Mouse (Mus musculus): ENCODE results near the gene Zfp385b. TPM values are rescaled to one million over a fixed set of nuclear protein-coding genes. Genes with fewer than 3 reads are reported as not detected.

The Zfp385b gene
- polyA plus RNA-seq, 1 experiment: 1.7 TPM

DNA sequence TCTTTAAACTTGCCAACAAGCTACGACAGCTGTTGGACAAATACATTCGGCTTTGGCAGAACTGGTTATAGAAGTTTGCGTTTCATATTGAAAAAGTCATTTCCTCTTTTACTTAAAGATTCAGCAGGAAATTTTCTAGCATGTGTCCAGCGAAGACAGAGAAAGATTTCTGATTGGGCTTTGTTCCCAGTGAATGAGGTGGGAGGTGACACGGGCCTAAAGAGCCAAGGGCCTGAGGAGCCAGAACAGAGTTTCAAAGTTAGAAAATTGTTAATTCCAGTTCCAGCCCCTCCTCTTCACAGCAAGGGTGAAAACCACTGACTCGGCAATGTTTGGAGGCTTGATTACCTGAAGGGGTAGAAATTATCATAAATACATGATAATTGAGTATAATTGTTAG, 319.0 kb downstream of the Zfp385b start:
- Histone ChIP-seq H3K27ac (ENCODE audit: insufficient read depth, low read length) (no peak overlapping the region), H3K4me3 (ENCODE audit: insufficient read depth, low read length) (no peak overlapping the region)
- TF ChIP-seq POLR2A (IDR thresholded peaks at IDR 0.05; ENCODE audit: low read depth, low read length): no peak
- no peak for TF ChIP-seq CTCF (IDR thresholded peaks at IDR 0.05; ENCODE audit: borderline replicate concordance, insufficient read depth, low read length)

DNA sequence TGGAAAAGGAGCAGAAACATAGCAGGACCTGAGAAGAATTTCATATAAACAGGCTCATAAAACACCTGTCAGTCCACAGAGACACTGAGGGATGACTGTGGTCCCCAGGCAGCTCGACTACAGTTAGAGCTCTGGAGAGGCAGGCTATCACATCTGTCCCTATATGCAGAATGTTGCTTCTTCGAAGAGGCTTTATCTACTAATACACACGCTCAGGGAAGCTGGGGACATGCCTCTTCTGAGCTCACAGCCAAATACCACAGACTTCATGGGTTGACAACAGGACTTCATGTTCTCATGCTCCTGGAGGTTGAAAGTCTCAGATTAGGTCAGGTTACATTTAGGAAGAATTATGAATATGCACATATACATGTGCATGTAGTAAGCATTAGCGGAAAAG, 321.1 kb downstream of the Zfp385b start:
- H3K4me1 ChIP-seq (ENCODE audit: control insufficient read depth, insufficient read depth, low read length): no peaks in the 10 kb centered on the region
- TF ChIP-seq CTCF (IDR thresholded peaks at IDR 0.05; ENCODE audit: borderline replicate concordance, insufficient read depth, low read length) (no peak), POLR2A (IDR thresholded peaks at IDR 0.05; ENCODE audit: low read depth, low read length) (no peak)
- no peak overlapping the region for H3K27ac ChIP-seq (ENCODE audit: insufficient read depth, low read length)
- no peak overlapping the region for H3K4me3 ChIP-seq (ENCODE audit: insufficient read depth, low read length)

More for the DNA sequence above, 319.0 kb downstream of the Zfp385b start:
- no peaks in the 10 kb centered on the region for H3K4me1 ChIP-seq (ENCODE audit: control insufficient read depth, insufficient read depth, low read length)

DNA sequence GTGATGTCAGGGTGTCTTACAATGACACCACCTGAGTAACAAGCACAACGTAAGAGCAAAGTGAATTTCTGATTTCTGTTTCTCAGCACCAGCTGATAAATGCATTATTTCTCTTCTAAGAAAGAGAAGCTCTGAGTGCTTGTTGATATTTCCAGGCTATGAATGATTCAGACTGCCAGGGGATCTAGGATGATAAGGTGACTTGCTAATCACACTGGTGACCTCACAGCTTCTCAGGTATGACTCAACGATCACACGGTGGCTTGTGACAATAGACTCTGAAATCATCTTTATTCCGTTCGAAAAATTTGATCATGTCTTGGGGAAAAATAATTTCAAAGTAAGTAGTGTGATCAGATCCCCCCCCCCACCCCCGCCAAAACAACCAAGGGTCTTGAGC, 321.5 kb downstream of the Zfp385b start:
- no peaks in the 10 kb centered on the region for H3K4me1 ChIP-seq (ENCODE audit: control insufficient read depth, insufficient read depth, low read length)
- no peak overlapping the region for H3K4me3 ChIP-seq (ENCODE audit: insufficient read depth, low read length)
- no peak overlapping the region for H3K27ac ChIP-seq (ENCODE audit: insufficient read depth, low read length)
- no peak for TF ChIP-seq CTCF (IDR thresholded peaks at IDR 0.05; ENCODE audit: borderline replicate concordance, insufficient read depth, low read length)

DNA sequence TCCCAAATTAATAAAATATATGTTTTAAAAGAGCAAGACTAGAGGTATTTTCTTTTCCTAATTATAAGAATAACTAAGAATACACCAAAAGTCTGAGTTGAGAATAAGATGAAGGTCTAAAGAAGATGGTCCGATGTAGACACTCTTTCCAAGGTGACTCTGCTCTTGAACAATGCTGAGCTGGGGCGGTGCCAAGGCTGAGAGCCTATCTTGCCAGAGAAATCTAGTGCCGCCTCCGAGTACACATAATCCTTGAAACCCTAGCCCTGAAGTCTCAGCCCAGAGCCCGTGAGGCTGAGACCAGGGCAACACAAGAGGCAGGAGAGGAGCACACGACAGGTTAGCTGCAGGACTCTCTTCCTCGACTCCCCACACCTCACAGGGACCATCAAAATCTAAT, 323.4 kb downstream of the Zfp385b start:
- TF ChIP-seq CTCF (IDR thresholded peaks at IDR 0.05; ENCODE audit: borderline replicate concordance, insufficient read depth, low read length): no peak
- TF ChIP-seq POLR2A (IDR thresholded peaks at IDR 0.05; ENCODE audit: low read depth, low read length): no peak
- Histone ChIP-seq H3K4me3 (ENCODE audit: insufficient read depth, low read length) (no peak overlapping the region), H3K4me1 (ENCODE audit: control insufficient read depth, insufficient read depth, low read length) (no peaks in the 10 kb centered on the region), H3K27ac (ENCODE audit: insufficient read depth, low read length) (no peak overlapping the region)

DNA sequence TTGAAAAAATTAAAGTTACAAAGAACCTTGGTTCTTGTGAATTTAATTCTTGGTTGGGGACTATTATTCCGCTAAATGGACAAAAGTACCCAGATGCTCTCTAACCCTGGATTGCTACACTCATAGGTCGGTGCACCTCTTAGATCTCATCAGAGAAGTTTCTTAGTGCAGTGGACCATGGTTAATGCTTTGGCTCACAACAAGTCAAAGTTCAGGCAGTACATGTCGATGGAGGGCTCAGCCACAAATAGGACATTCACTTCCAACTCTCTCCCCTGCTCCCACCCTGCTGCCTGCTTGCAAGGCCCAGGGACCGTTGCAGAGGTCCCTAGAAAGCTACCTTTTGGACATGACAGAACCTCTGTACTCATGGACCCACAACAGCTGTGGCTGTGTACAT, 324.1 kb downstream of the Zfp385b start:
- TF ChIP-seq POLR2A (IDR thresholded peaks at IDR 0.05; ENCODE audit: low read depth, low read length): no peak
- TF ChIP-seq CTCF (IDR thresholded peaks at IDR 0.05; ENCODE audit: borderline replicate concordance, insufficient read depth, low read length): no peak
- Histone ChIP-seq H3K4me1 (ENCODE audit: control insufficient read depth, insufficient read depth, low read length) (no peaks in the 10 kb centered on the region), H3K27ac (ENCODE audit: insufficient read depth, low read length) (no peak overlapping the region), H3K4me3 (ENCODE audit: insufficient read depth, low read length) (no peak overlapping the region)

DNA sequence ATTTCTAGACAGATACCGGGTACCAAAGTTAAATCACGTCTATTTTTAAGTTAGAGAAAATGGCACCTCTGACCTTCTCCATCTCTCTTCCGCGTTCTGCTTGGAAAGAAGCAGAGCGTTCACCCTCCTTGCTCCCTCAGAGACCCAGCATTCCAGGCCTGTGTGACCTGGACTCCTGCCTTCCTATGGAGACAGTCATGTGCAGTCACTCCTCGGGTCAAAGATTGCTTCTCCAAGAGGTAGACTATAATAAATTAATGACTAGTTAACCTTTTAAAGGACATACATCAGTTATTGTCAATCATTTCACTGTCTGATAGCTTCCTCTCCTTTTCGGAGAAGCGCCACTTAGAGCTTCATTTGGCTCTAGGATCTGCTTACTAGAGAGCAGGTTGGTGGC, 325.7 kb downstream of the Zfp385b start:
- Histone ChIP-seq H3K4me3 (ENCODE audit: insufficient read depth, low read length) (no peak overlapping the region), H3K4me1 (ENCODE audit: control insufficient read depth, insufficient read depth, low read length) (no peaks in the 10 kb centered on the region), H3K27ac (ENCODE audit: insufficient read depth, low read length) (no peak overlapping the region)
- TF ChIP-seq CTCF (IDR thresholded peaks at IDR 0.05; ENCODE audit: borderline replicate concordance, insufficient read depth, low read length): no peak

DNA sequence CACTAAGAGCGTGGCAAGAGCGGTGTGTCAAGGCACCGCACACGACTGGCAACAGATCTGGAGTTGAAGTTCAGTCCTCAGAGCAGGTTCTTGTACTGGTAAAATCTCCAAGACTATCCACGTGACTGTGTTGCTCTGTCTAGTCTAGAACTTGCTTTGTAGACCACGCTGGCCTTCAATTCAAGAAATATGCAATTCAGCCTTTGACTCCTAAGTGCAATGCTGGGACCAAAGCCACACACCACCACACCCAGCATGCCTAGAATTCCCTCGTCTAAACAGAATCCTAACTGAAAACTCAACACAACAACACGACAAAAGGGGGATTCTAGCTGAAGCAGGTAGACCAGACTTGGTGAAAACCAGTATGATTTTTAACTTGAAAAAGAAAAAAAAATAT, 332.3 kb downstream of the Zfp385b start:
- TF ChIP-seq POLR2A (IDR thresholded peaks at IDR 0.05; ENCODE audit: low read depth, low read length) (no peak), CTCF (IDR thresholded peaks at IDR 0.05; ENCODE audit: borderline replicate concordance, insufficient read depth, low read length) (no peak)
- H3K4me3 ChIP-seq (ENCODE audit: insufficient read depth, low read length): no peak overlapping the region
- no peaks in the 10 kb centered on the region for H3K4me1 ChIP-seq (ENCODE audit: control insufficient read depth, insufficient read depth, low read length)
- no peak overlapping the region for H3K27ac ChIP-seq (ENCODE audit: insufficient read depth, low read length)

DNA sequence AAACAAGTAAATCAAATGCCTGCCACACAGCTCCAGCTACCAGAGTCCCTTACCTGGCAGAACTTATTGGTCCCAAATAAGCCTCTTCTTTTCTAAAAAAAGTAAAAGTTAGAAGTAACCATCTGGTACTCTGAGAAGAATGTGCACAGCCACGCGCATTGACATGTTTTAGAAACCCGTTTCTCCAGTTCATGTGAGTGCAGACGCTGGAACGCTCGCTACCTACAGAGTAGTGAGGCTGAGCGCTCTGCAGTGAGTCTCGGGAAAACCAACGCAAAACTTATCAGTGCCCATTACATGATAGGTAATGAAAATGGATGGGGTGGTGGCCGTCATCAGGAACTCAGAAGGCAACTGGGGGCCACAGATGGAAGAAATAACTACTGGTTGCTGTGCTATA, 338.2 kb downstream of the Zfp385b start:
- no peak overlapping the region for H3K27ac ChIP-seq (ENCODE audit: insufficient read depth, low read length)

DNA sequence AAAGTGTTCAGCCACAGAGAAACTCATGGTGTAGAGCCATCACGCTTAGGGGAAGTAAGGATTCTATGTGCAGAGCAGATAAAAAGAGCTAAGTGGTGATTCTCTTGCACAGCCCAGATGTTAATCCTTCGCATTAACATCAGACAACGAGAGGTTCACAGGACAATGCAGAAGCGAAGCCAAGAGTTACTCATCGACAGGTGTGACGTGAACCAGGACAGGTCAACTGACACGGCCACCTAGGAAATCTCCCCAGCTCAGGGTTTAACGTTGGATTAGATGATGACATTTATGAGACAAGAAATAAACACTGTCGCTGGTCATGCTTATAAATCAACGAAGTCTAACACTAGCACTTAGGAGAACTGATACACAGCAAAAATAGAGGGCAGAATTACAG, 341.9 kb downstream of the Zfp385b start:
- no peak for TF ChIP-seq POLR2A (IDR thresholded peaks at IDR 0.05; ENCODE audit: low read depth, low read length)
- TF ChIP-seq CTCF (IDR thresholded peaks at IDR 0.05; ENCODE audit: borderline replicate concordance, insufficient read depth, low read length): no peak
- H3K27ac ChIP-seq (ENCODE audit: insufficient read depth, low read length): no peak overlapping the region
- H3K4me1 ChIP-seq (ENCODE audit: control insufficient read depth, insufficient read depth, low read length): no peaks in the 10 kb centered on the region
- H3K4me3 ChIP-seq (ENCODE audit: insufficient read depth, low read length): no peak overlapping the region

More for the DNA sequence above, 338.2 kb downstream of the Zfp385b start:
- Histone ChIP-seq H3K4me1 (ENCODE audit: control insufficient read depth, insufficient read depth, low read length) (no peaks in the 10 kb centered on the region), H3K4me3 (ENCODE audit: insufficient read depth, low read length) (no peak overlapping the region)
- TF ChIP-seq CTCF (IDR thresholded peaks at IDR 0.05; ENCODE audit: borderline replicate concordance, insufficient read depth, low read length) (no peak), POLR2A (IDR thresholded peaks at IDR 0.05; ENCODE audit: low read depth, low read length) (no peak)

DNA sequence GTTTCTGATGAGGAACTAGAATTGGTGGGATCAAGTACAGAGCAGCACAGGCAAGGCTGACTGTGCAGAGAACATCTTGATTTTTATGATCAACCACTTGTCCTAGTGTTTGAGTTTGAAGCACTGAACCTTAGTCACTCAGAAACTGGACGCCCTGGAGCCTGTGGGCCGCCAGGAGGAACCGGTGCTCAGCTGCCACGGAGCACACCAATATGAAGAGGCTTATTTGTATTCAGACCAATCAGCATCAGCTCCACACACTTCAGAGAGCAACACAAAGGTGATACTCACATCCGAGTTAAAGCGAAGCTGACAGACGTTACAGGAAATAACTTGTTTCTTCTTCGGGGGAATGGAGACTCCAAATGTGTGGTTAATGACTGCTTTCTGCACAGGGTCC, 343.0 kb downstream of the Zfp385b start:
- no peak overlapping the region for H3K4me3 ChIP-seq (ENCODE audit: insufficient read depth, low read length)
- no peaks in the 10 kb centered on the region for H3K4me1 ChIP-seq (ENCODE audit: control insufficient read depth, insufficient read depth, low read length)
- TF ChIP-seq CTCF (IDR thresholded peaks at IDR 0.05; ENCODE audit: borderline replicate concordance, insufficient read depth, low read length) (no peak), POLR2A (IDR thresholded peaks at IDR 0.05; ENCODE audit: low read depth, low read length) (no peak)
- no peak overlapping the region for H3K27ac ChIP-seq (ENCODE audit: insufficient read depth, low read length)

DNA sequence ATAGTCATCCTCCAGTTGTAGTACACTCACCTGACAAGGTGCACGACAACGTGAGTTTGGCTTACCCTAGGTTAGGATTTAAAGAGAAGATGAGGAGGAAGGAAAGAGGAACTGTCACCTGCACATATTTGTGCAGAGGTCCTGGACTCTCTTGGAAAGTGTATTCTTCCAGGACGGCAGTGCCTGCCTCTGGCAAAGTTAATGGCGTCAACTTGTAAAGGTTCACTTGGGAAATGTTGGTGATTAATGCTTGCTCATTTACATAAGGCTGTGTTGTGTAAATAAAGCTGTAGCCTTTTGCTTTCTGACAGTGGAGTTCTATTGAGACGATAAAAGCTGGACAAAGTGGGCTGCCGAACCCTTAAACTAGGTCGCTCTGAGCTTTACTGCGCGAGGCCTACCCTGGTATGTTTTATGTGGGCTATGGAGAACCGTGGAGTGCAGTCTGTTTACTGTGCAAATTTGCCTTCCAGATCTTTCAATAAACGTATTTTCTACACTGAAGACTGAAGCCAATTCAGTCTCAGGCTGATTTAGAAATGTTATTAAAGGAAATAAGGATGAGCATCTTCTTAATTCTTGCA, 347.1 kb downstream of the Zfp385b start:
- Histone ChIP-seq H3K4me3 (ENCODE audit: insufficient read depth, low read length) (no peak overlapping the region), H3K4me1 (ENCODE audit: control insufficient read depth, insufficient read depth, low read length) (no peaks in the 10 kb centered on the region), H3K27ac (ENCODE audit: insufficient read depth, low read length) (no peak overlapping the region)
- TF ChIP-seq POLR2A (IDR thresholded peaks at IDR 0.05; ENCODE audit: low read depth, low read length): no peak
- TF ChIP-seq CTCF (IDR thresholded peaks at IDR 0.05; ENCODE audit: borderline replicate concordance, insufficient read depth, low read length): no peak

Data from embryonic fibroblast, embryonic 13.5 days (primary cell).